ENCODE assay signal across 11 mouse cellular contexts in the genomic region with DNA sequence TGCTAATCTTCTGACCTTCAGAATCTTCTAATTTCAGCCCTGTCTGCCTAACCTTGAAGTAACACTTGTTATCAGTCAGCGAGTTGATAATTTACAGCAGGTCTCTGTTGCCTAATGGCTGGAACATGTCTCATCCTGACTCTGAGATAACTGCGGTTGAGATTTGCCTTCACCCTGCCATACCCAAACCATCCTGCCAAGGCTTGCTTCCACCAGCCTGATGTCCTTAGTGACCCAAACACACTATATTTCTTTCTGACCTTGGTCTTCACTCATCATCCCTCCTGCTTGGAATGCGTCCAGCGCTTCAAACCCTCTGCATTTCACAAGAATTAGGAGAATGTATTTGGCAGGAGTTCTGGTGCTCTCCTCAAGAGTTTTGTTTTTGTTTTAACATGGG. TPM values are rescaled to one million over a fixed set of nuclear protein-coding genes. Genes with fewer than 3 reads are reported as not detected.
A peak's percentile ranks its signal among the peaks of the same experiment; 100 is the strongest.
DNase-seq lines count a peak whose midpoint lies in the region; ATAC-seq and TF ChIP-seq lines count a peak whose summit lies in the region.
"Had no signal": no experiment of that assay in that cellular context is flagged by ENCODE, and none has a peak within 500 bp of the region (broad histone marks: within the 10 kb centered on the region; RNA-seq: fewer than 3 reads in every experiment).

No protein-coding gene starts in this region.

- no peak overlapping the region for H3K9ac ChIP-seq in liver, embryonic 12.5 days
- no peak overlapping the region for H3K9ac ChIP-seq in liver, embryonic 11.5 days (ENCODE audit: low read depth, low read length)
- H3K9ac ChIP-seq in heart, embryonic 16.5 days (ENCODE audit: low read length), result no peak overlapping the region
- H3K9ac ChIP-seq in hindbrain, postnatal 0 days (replicated peaks; ENCODE audit: low read length), result no peak overlapping the region
- H3K9ac ChIP-seq: lung, embryonic 15.5 days had no signal

- no peak; the same call in 1 of the 2 replicates for ATAC-seq in liver, embryonic 12.5 days
- no peak for ATAC-seq in liver, embryonic 11.5 days (replicated peaks; ENCODE audit: low FRiP score)
- ATAC-seq in heart, embryonic 16.5 days (replicated peaks; ENCODE audit: extremely low read depth, insufficient read depth, low FRiP score), result peak; percentile 52
- no peak for ATAC-seq in hindbrain, postnatal 0 days

- no peaks in the 10 kb centered on the region for H3K9me3 ChIP-seq in liver, embryonic 12.5 days (replicated peaks)
- H3K9me3 ChIP-seq in liver, embryonic 11.5 days (ENCODE audit: control insufficient read depth, low read length), result no peaks in the 10 kb centered on the region
- no peaks in the 10 kb centered on the region for H3K9me3 ChIP-seq in heart, embryonic 16.5 days (replicated peaks; ENCODE audit: control insufficient read depth, low read length)
- peaks cover 3% of the 10 kb centered on the region; the same call in 1 of the 2 replicates for H3K9me3 ChIP-seq in hindbrain, postnatal 0 days (ENCODE audit: low read length)
- H3K9me3 ChIP-seq: forebrain, embryonic 10.5 days; lung, embryonic 15.5 days had no signal

- no peaks in the 10 kb centered on the region for H3K27me3 ChIP-seq in liver, embryonic 12.5 days (replicated peaks)
- H3K27me3 ChIP-seq in liver, embryonic 11.5 days (replicated peaks; ENCODE audit: control insufficient read depth, insufficient read depth, low read length), result no peaks in the 10 kb centered on the region
- H3K27me3 ChIP-seq in heart, embryonic 16.5 days (ENCODE audit: control insufficient read depth, insufficient read depth, low read length), result no peaks in the 10 kb centered on the region
- H3K27me3 ChIP-seq in hindbrain, postnatal 0 days (ENCODE audit: insufficient read depth, low read length), result no peaks in the 10 kb centered on the region
- H3K27me3 ChIP-seq: lung, embryonic 15.5 days had no signal

- intact Hi-C loops in gastrocnemius, adult 2 months (cut with DNase I), result no loop called here

- no peak overlapping the region for H3K27ac ChIP-seq in liver, embryonic 12.5 days
- H3K27ac ChIP-seq in liver, embryonic 11.5 days (ENCODE audit: low read depth, low read length), result no peak overlapping the region
- peak overlapping the region; percentile 6 for H3K27ac ChIP-seq in heart, embryonic 16.5 days (ENCODE audit: low read length)
- H3K27ac ChIP-seq in gastrocnemius, adult 2 months, result no peak overlapping the region
- no peak overlapping the region for H3K27ac ChIP-seq in hindbrain, postnatal 0 days
- H3K27ac ChIP-seq: forebrain, embryonic 10.5 days; lung, embryonic 15.5 days had no signal

- H3K4me1 ChIP-seq in liver, embryonic 12.5 days, result peaks cover 6% of the 10 kb centered on the region; the same call in 1 of the 2 replicates
- no peaks in the 10 kb centered on the region; the same call in 1 of the 2 replicates for H3K4me1 ChIP-seq in liver, embryonic 11.5 days (replicated peaks; ENCODE audit: control insufficient read depth, insufficient read depth, low read length)
- peaks cover 9% of the 10 kb centered on the region for H3K4me1 ChIP-seq in heart, embryonic 16.5 days (ENCODE audit: control insufficient read depth, insufficient read depth, low read length)
- H3K4me1 ChIP-seq in hindbrain, postnatal 0 days (ENCODE audit: insufficient read depth, low read length), result no peaks in the 10 kb centered on the region
- H3K4me1 ChIP-seq: forebrain, embryonic 10.5 days had no signal

- DNase-seq in liver, embryonic 11.5 days (ENCODE audit: low spot score), result no peak
- DNase-seq in adrenal gland, adult (ENCODE audit: inconsistent age in 2 of 2, low spot score in 1 of 2), result peak; percentile 88 to 94
- DNase-seq in lung, postnatal 36 days, result peak; percentile 56
- DNase-seq in gastrocnemius, adult 2 months, result no peak
- DNase-seq in hindbrain, postnatal 0 days (ENCODE audit: low spot score), result no peak
- DNase-seq in embryo, embryonic 9.5 days (ENCODE audit: extremely low spot score), result no peak
- DNase-seq: gastrocnemius, postnatal 14 days had no signal

- TF ChIP-seq CTCF in gastrocnemius, adult 2 months (IDR thresholded peaks at IDR 0.05), result no peak
- TF ChIP-seq CTCF in hindbrain, postnatal 0 days (IDR thresholded peaks at IDR 0.05; ENCODE audit: low read depth), result no peak

- peaks cover 9% of the 10 kb centered on the region for H3K36me3 ChIP-seq in liver, embryonic 12.5 days
- no peaks in the 10 kb centered on the region; the same call in 1 of the 2 replicates for H3K36me3 ChIP-seq in liver, embryonic 11.5 days (ENCODE audit: control insufficient read depth, insufficient read depth, low read length)
- no peaks in the 10 kb centered on the region; the same call in 1 of the 2 replicates for H3K36me3 ChIP-seq in heart, embryonic 16.5 days (ENCODE audit: control insufficient read depth, insufficient read depth)
- no peaks in the 10 kb centered on the region; the same call in 1 of the 2 replicates for H3K36me3 ChIP-seq in hindbrain, postnatal 0 days (ENCODE audit: insufficient read depth, low read length)

- H3K4me2 ChIP-seq in liver, embryonic 12.5 days, result peak overlapping the region; percentile 6; the same call in 1 of the 2 replicates
- no peak overlapping the region for H3K4me2 ChIP-seq in liver, embryonic 11.5 days
- peak overlapping the region; percentile 22; the same call in 1 of the 2 replicates for H3K4me2 ChIP-seq in heart, embryonic 16.5 days (ENCODE audit: low read depth, low read length)
- no peak overlapping the region for H3K4me2 ChIP-seq in hindbrain, postnatal 0 days (ENCODE audit: low read depth, low read length)
- H3K4me2 ChIP-seq: lung, embryonic 15.5 days had no signal

- no peak overlapping the region for H3K4me3 ChIP-seq in liver, embryonic 12.5 days
- no peak overlapping the region for H3K4me3 ChIP-seq in liver, embryonic 11.5 days (ENCODE audit: low read depth, low read length)
- no peak overlapping the region for H3K4me3 ChIP-seq in heart, embryonic 16.5 days (ENCODE audit: low read length)
- no peak overlapping the region for H3K4me3 ChIP-seq in gastrocnemius, adult 2 months
- H3K4me3 ChIP-seq in hindbrain, postnatal 0 days (ENCODE audit: low read length), result no peak overlapping the region
- H3K4me3 ChIP-seq: forebrain, embryonic 10.5 days; lung, embryonic 15.5 days had no signal

- 55% methylated on average over 4 of the region's 4 CpGs for WGBS in liver, embryonic 12.5 days (ENCODE audit: insufficient replicate concordance)
- WGBS in liver, embryonic 11.5 days, result 49% methylated on average over 4 of the region's 4 CpGs
- WGBS in heart, embryonic 16.5 days, result 33% methylated on average over 4 of the region's 4 CpGs
- WGBS in hindbrain, postnatal 0 days, result 86% methylated on average over 4 of the region's 4 CpGs

RNA-seq across cellular contexts. Expression of a gene that starts 6.5 kb away (rescaled TPM):
- 3.1 TPM in 2 replicates for polyA plus RNA-seq in liver, embryonic 12.5 days (2016; fragmentation: Nextera tagmentation; extraction: Ambion mirVana)
- 1.6 and 1.7 TPM in 2 replicates for polyA plus RNA-seq in liver, embryonic 11.5 days (2014; fragmentation: Nextera tagmentation; extraction: Ambion mirVana)
- 3.7 and 4.2 TPM in 2 replicates for polyA plus RNA-seq in heart, embryonic 16.5 days (2015; fragmentation: Nextera tagmentation; extraction: Ambion mirVana)
- total RNA-seq in gastrocnemius, adult 2 months (2021), result under 1 TPM; 0.84 to 0.92 TPM
- 1.5 TPM in 1 of 2 replicates, not detected in the other for total RNA-seq in hindbrain, postnatal 0 days (2014; rRNA removed)
- 2.3 and 2.7 TPM in 2 replicates for polyA plus RNA-seq in hindbrain, postnatal 0 days (2015; fragmentation: Nextera tagmentation; extraction: Ambion mirVana)

RNA-seq across cellular contexts. Expression of a gene that starts 12.2 kb away (rescaled TPM):
- polyA plus RNA-seq in liver, embryonic 12.5 days (2016; fragmentation: Nextera tagmentation; extraction: Ambion mirVana), result 28.2 and 28.9 TPM in 2 replicates
- polyA plus RNA-seq in liver, embryonic 11.5 days (2014; fragmentation: Nextera tagmentation; extraction: Ambion mirVana), result 42.0 and 47.8 TPM in 2 replicates
- polyA plus RNA-seq in heart, embryonic 16.5 days (2015; fragmentation: Nextera tagmentation; extraction: Ambion mirVana), result 76.1 and 80.0 TPM in 2 replicates
- 1 to 10 TPM; 4.2 to 6.0 TPM for total RNA-seq in gastrocnemius, adult 2 months (2021)
- 5.7 and 8.2 TPM in 2 replicates for total RNA-seq in hindbrain, postnatal 0 days (2014; rRNA removed)
- polyA plus RNA-seq in hindbrain, postnatal 0 days (2015; fragmentation: Nextera tagmentation; extraction: Ambion mirVana), result 14.2 and 14.4 TPM in 2 replicates

RNA-seq across cellular contexts. Expression of a gene that starts 14.0 kb away (rescaled TPM):
- polyA plus RNA-seq in liver, embryonic 12.5 days (2016; fragmentation: Nextera tagmentation; extraction: Ambion mirVana), result 27.5 and 28.7 TPM in 2 replicates
- 51.0 and 53.2 TPM in 2 replicates for polyA plus RNA-seq in liver, embryonic 11.5 days (2014; fragmentation: Nextera tagmentation; extraction: Ambion mirVana)
- polyA plus RNA-seq in heart, embryonic 16.5 days (2015; fragmentation: Nextera tagmentation; extraction: Ambion mirVana), result 47.5 and 53.1 TPM in 2 replicates
- 10 to 100 TPM; 29.9 to 36.8 TPM for total RNA-seq in gastrocnemius, adult 2 months (2021)
- 133 and 148 TPM in 2 replicates for total RNA-seq in hindbrain, postnatal 0 days (2014; rRNA removed)
- 132 and 141 TPM in 2 replicates for polyA plus RNA-seq in hindbrain, postnatal 0 days (2015; fragmentation: Nextera tagmentation; extraction: Ambion mirVana)

RNA-seq across cellular contexts. Expression of a gene that starts 36.4 kb away (rescaled TPM):
- 4.7 and 5.3 TPM in 2 replicates for polyA plus RNA-seq in liver, embryonic 12.5 days (2016; fragmentation: Nextera tagmentation; extraction: Ambion mirVana)
- polyA plus RNA-seq in liver, embryonic 11.5 days (2014; fragmentation: Nextera tagmentation; extraction: Ambion mirVana), result 3.5 and 3.8 TPM in 2 replicates
- 3.5 and 7.5 TPM in 2 replicates for polyA plus RNA-seq in heart, embryonic 16.5 days (2015; fragmentation: Nextera tagmentation; extraction: Ambion mirVana)
- under 1 TPM; 0.38 to 0.73 TPM for total RNA-seq in gastrocnemius, adult 2 months (2021)
- 0.52 and 1.3 TPM in 2 replicates for total RNA-seq in hindbrain, postnatal 0 days (2014; rRNA removed)
- polyA plus RNA-seq in hindbrain, postnatal 0 days (2015; fragmentation: Nextera tagmentation; extraction: Ambion mirVana), result 0.77 and 0.84 TPM in 2 replicates

RNA-seq across cellular contexts. Expression of a gene that starts 55.2 kb away (rescaled TPM):
- polyA plus RNA-seq in liver, embryonic 12.5 days (2016; fragmentation: Nextera tagmentation; extraction: Ambion mirVana), result 0.06 and 0.13 TPM in 2 replicates
- polyA plus RNA-seq in liver, embryonic 11.5 days (2014; fragmentation: Nextera tagmentation; extraction: Ambion mirVana), result 0.25 and 0.53 TPM in 2 replicates
- polyA plus RNA-seq in heart, embryonic 16.5 days (2015; fragmentation: Nextera tagmentation; extraction: Ambion mirVana), result 0.39 and 0.81 TPM in 2 replicates
- under 1 TPM in 1 of 2 experiments, not detected in 1; 0.06 TPM for total RNA-seq in gastrocnemius, adult 2 months (2021)
- 2.8 and 5.0 TPM in 2 replicates for total RNA-seq in hindbrain, postnatal 0 days (2014; rRNA removed)
- polyA plus RNA-seq in hindbrain, postnatal 0 days (2015; fragmentation: Nextera tagmentation; extraction: Ambion mirVana), result 3.8 and 4.9 TPM in 2 replicates
- total RNA-seq: gastrocnemius, postnatal 14 days had no signal

Comparison
In these comparisons a context has a peak if more than half of its experiments do, and no peak if none do; other contexts are left out.
1. H3K4me2 ChIP-seq: peak in liver, embryonic 12.5 days (single experiment) and heart, embryonic 16.5 days (single experiment); none in liver, embryonic 11.5 days (single experiment) and hindbrain, postnatal 0 days (single experiment).
2. DNase-seq: peak in adrenal gland, adult (2 of 2) and lung, postnatal 36 days (single experiment); none in liver, embryonic 11.5 days (single experiment), gastrocnemius, adult 2 months (single experiment), hindbrain, postnatal 0 days (single experiment) and embryo, embryonic 9.5 days (single experiment).